Mouse (Mus musculus) liver, embryonic 14.5 days (tissue): Measurements from ENCODE around the gene Rnf4. TPM values are rescaled to one million over a fixed set of nuclear protein-coding genes. Genes with fewer than 3 reads are reported as not detected.

Source experiments
- ATAC-seq: fragments of 200-750 bp; cut with Nextera tagmentation; 2 replicates; pipeline ENCODE4 v1.8.0; 2017; ENCODE audit warnings: moderate number of reproducible peaks, mild to moderate bottlenecking, moderate library complexity; ENCODE audit not compliant: insufficient read depth
- DNase-seq, 3 experiments: peaks; one replicate each; pipeline ENCODE4 v3.0.0-alpha.2; 2012 to 2013; ENCODE audit warnings: low read depth in 3 of 3, low spot score in 3 of 3
- H3K27ac ChIP-seq: fragments of 300-500 bp; sonication (generic); 2 replicates; pipeline ENCODE4 v1.5.1; 2014; ENCODE audit warnings: moderate library complexity, mild to moderate bottlenecking, control low read depth, inconsistent platforms
- H3K27me3 ChIP-seq: fragments of 300-500 bp; sonication (generic); 2 replicates; pipeline ENCODE4 v1.6.1; 2014; ENCODE audit warnings: mild to moderate bottlenecking, low read length, moderate library complexity; ENCODE audit not compliant: control insufficient read depth, insufficient read depth
- H3K36me3 ChIP-seq: fragments of 300-500 bp; sonication (generic); replicated peaks from 2 replicates; pipeline ENCODE4 v1.6.1; 2014; ENCODE audit warnings: low read depth; ENCODE audit not compliant: control insufficient read depth, insufficient read depth
- H3K4me1 ChIP-seq, 2 experiments: fragments of 200-500 bp in 1 of 2; fragments of 300-500 bp in 1 of 2; sonication (generic) in 1 of 2; replicated peaks; 2 replicates each; pipeline ENCODE4 v1.6.1; 2012 to 2014; ENCODE audit warnings: antibody characterized with exemption in 1 of 2, inconsistent platforms in 1 of 2, low read length in 1 of 2; ENCODE audit not compliant: control insufficient read depth in 2 of 2, insufficient read depth in 2 of 2
- H3K4me2 ChIP-seq: fragments of 300-500 bp; sonication (generic); 2 replicates; pipeline ENCODE4 v1.6.1; 2014; ENCODE audit warnings: low read depth, mild to moderate bottlenecking, control low read depth, moderate library complexity
- H3K4me3 ChIP-seq, 2 experiments: fragments of 200-500 bp in 1 of 2; fragments of 300-500 bp in 1 of 2; sonication (generic) in 1 of 2; 2 replicates each; pipeline ENCODE4 v1.5.1; 2012 to 2014; ENCODE audit warnings: low read depth in 2 of 2, low read length in 2 of 2, mild to moderate bottlenecking in 2 of 2, control low read depth in 1 of 2, inconsistent platforms in 1 of 2, moderate library complexity in 1 of 2; ENCODE audit not compliant: insufficient read depth in 1 of 2
- H3K9ac ChIP-seq: fragments of 300-500 bp; sonication (generic); replicated peaks from 2 replicates; pipeline ENCODE4 v1.6.1; 2014; ENCODE audit warnings: mild to moderate bottlenecking, control low read depth, moderate library complexity
- H3K9me3 ChIP-seq: fragments of 300-500 bp; sonication (generic); 2 replicates; pipeline ENCODE4 v1.6.1; 2016; ENCODE audit warnings: low read length, mixed read lengths; ENCODE audit not compliant: control insufficient read depth
- CTCF ChIP-seq: IDR thresholded peaks from 2 replicates; pipeline ENCODE4 v1.5.1; 2016; ENCODE audit warnings: antibody characterized with exemption, low read depth, control low read depth
- EP300 ChIP-seq: IDR thresholded peaks from 2 replicates; pipeline ENCODE4 v1.6.1; 2016; ENCODE audit warnings: antibody characterized with exemption, low read depth
- WGBS: fragments of 180-500 bp; shearing (Covaris S2); extraction: QIAGEN DNeasy Blood & Tissue Kit; methylation state at CpG from one replicate; pipeline ENCODE4 v1.1.7; 2014; ENCODE audit not compliant: insufficient replicate concordance; 5-methylcytosine and 5-hydroxymethylcytosine counted together
- polyA plus RNA-seq, 2 experiments: library from polyadenylated mRNA; depleted of rRNA in 1 of 2; stranded (reverse) in 1 of 2; unstranded in 1 of 2; fragments of >200 nt; fragmentation: Nextera tagmentation in 1 of 2; extraction: Ambion mirVana in 1 of 2; gene quantifications; 2 replicates each; pipeline versions ENCODE4 v1.2.1 to v1.2.3; 2012 to 2014

The Rnf4 gene
- polyA plus RNA-seq, 2 experiments, result 50.9 to 71.0 TPM

- no peak overlapping the region for H3K27ac ChIP-seq
- no peaks in the 10 kb centered on the region for H3K9me3 ChIP-seq
- no peaks in the 10 kb centered on the region for H3K27me3 ChIP-seq
- TF ChIP-seq EP300 (no peak), CTCF (no peak)
- no peak for DNase-seq
- H3K36me3 ChIP-seq, result no peaks in the 10 kb centered on the region
- H3K4me2 ChIP-seq, result no peak overlapping the region
- no peaks in the 10 kb centered on the region for H3K4me1 ChIP-seq
- 34% methylated on average over 4 of the region's 4 CpGs for WGBS
- no peak for ATAC-seq
- H3K4me3 ChIP-seq, result no peak overlapping the region
- no peak overlapping the region for H3K9ac ChIP-seq
Observed at GRCm38 (mm10) chr5:34298061-34298460, 38.0 kb upstream of the Rnf4 start.

GRCm38 (mm10) chr5:34298937-34299535 is 37.1 kb upstream of the Rnf4 start:
- H3K27me3 ChIP-seq, result no peaks in the 10 kb centered on the region
- DNase-seq (no peak), ATAC-seq (no peak)
- no peak overlapping the region for H3K9ac ChIP-seq
- no peaks in the 10 kb centered on the region for H3K36me3 ChIP-seq
- no peak overlapping the region for H3K4me2 ChIP-seq
- TF ChIP-seq EP300 (no peak), CTCF (no peak)
- no peak overlapping the region for H3K4me3 ChIP-seq
- no peak overlapping the region for H3K27ac ChIP-seq
- WGBS, result 60% methylated on average over 10 of the region's 10 CpGs
- H3K4me1 ChIP-seq, result no peaks in the 10 kb centered on the region
- H3K9me3 ChIP-seq, result no peaks in the 10 kb centered on the region

- 60% methylated on average over 7 of the region's 7 CpGs for WGBS
- no peak for DNase-seq
- TF ChIP-seq CTCF, result no peak
- no peak for TF ChIP-seq EP300
Observed at GRCm38 (mm10) chr5:34302377-34302776, 33.7 kb upstream of the Rnf4 start.

GRCm38 (mm10) chr5:34309016-34309415 is 27.1 kb upstream of the Rnf4 start:
- DNase-seq (no peak), ATAC-seq (no peak)
- Histone ChIP-seq H3K27me3 (no peaks in the 10 kb centered on the region), H3K27ac (no peak overlapping the region), H3K9ac (no peak overlapping the region), H3K4me2 (no peak overlapping the region), H3K36me3 (no peaks in the 10 kb centered on the region), H3K4me3 (no peak overlapping the region), H3K9me3 (no peaks in the 10 kb centered on the region), H3K4me1 (no peaks in the 10 kb centered on the region)
- 60% methylated on average over 3 of the region's 3 CpGs for WGBS
- TF ChIP-seq CTCF, result no peak
- TF ChIP-seq EP300, result no peak

More at GRCm38 (mm10) chr5:34302377-34302776, 33.7 kb upstream of the Rnf4 start:
- Histone ChIP-seq H3K9ac (no peak overlapping the region), H3K4me3 (no peak overlapping the region), H3K9me3 (no peaks in the 10 kb centered on the region), H3K4me1 (no peaks in the 10 kb centered on the region), H3K4me2 (no peak overlapping the region), H3K36me3 (no peaks in the 10 kb centered on the region), H3K27ac (no peak overlapping the region), H3K27me3 (no peaks in the 10 kb centered on the region)
- ATAC-seq, result no peak

- DNase-seq, result no peak
- 37% methylated on average over 2 of the region's 2 CpGs for WGBS
- Histone ChIP-seq H3K4me2 (no peak overlapping the region), H3K27me3 (no peaks in the 10 kb centered on the region), H3K9me3 (no peaks in the 10 kb centered on the region), H3K27ac (no peak overlapping the region), H3K4me3 (no peak overlapping the region), H3K9ac (no peak overlapping the region), H3K36me3 (no peaks in the 10 kb centered on the region), H3K4me1 (no peaks in the 10 kb centered on the region)
- TF ChIP-seq EP300 (no peak), CTCF (no peak)
- ATAC-seq, result no peak
Observed at GRCm38 (mm10) chr5:34319491-34320034, 16.5 kb upstream of the Rnf4 start.
